Mouse (Mus musculus) stomach, postnatal 0 days (tissue): ENCODE results near the gene Orai1. TPM values are rescaled to one million over a fixed set of nuclear protein-coding genes. Genes with fewer than 3 reads are reported as not detected.

Source experiments
- ATAC-seq: fragments of 200-750 bp; cut with Nextera tagmentation; 2 replicates; pipeline ENCODE4 v1.8.0; 2017; ENCODE audit not compliant: low FRiP score, low TSS enrichment
- DNase-seq: peaks from one replicate; pipeline ENCODE4 v3.0.0-alpha.2; 2016; ENCODE audit warnings: low spot score
- H3K27ac ChIP-seq: fragments of 300-500 bp; sonication (generic); replicated peaks from 2 replicates; pipeline ENCODE4 v1.5.1; 2014; ENCODE audit warnings: mild to moderate bottlenecking, control low read depth
- H3K27me3 ChIP-seq: fragments of 300-500 bp; sonication (generic); 2 replicates; pipeline ENCODE4 v1.6.1; 2014; ENCODE audit warnings: low read length; ENCODE audit not compliant: control insufficient read depth, insufficient read depth
- H3K36me3 ChIP-seq: fragments of 300-500 bp; sonication (generic); 2 replicates; pipeline ENCODE4 v1.6.1; 2014; ENCODE audit warnings: low read length, mixed read lengths; ENCODE audit not compliant: control insufficient read depth, insufficient read depth
- H3K4me1 ChIP-seq: fragments of 300-500 bp; sonication (generic); replicated peaks from 2 replicates; pipeline ENCODE4 v1.6.1; 2014; ENCODE audit warnings: antibody characterized with exemption; ENCODE audit not compliant: control insufficient read depth, insufficient read depth
- H3K4me2 ChIP-seq: fragments of 300-500 bp; sonication (generic); replicated peaks from 2 replicates; pipeline ENCODE4 v1.6.1; 2014; ENCODE audit warnings: low read depth, mild to moderate bottlenecking, control low read depth, moderate library complexity
- H3K4me3 ChIP-seq: fragments of 300-500 bp; sonication (generic); 2 replicates; pipeline ENCODE4 v1.5.1; 2014; ENCODE audit warnings: low read depth, low read length, control low read depth
- H3K9ac ChIP-seq: fragments of 300-500 bp; sonication (generic); 2 replicates; pipeline ENCODE4 v1.6.1; 2014; ENCODE audit warnings: mild to moderate bottlenecking, low read length, control low read depth, mixed read lengths
- H3K9me3 ChIP-seq: fragments of 300-500 bp; sonication (generic); 2 replicates; pipeline ENCODE4 v1.6.1; 2016; ENCODE audit warnings: low read length; ENCODE audit not compliant: control insufficient read depth
- CTCF ChIP-seq: IDR thresholded peaks from 2 replicates; pipeline ENCODE4 v1.5.1; 2016; ENCODE audit warnings: antibody characterized with exemption, low read depth, mild to moderate bottlenecking, moderate library complexity
- EP300 ChIP-seq: optimal IDR thresholded peaks from 2 replicates; pipeline ENCODE3; 2016; ENCODE audit warnings: antibody characterized with exemption
- WGBS: fragments of 180-500 bp; shearing (Covaris S2); extraction: QIAGEN DNeasy Blood & Tissue Kit; methylation state at CpG from one replicate; pipeline ENCODE4 v1.1.7; 2014; 5-methylcytosine and 5-hydroxymethylcytosine counted together
- polyA plus RNA-seq: library from polyadenylated mRNA; unstranded; fragments of >200 nt; fragmentation: Nextera tagmentation; extraction: Ambion mirVana; gene quantifications from 2 replicates; pipeline ENCODE4 v1.2.1, GENCODE M21; 2015

Gene Orai1
- polyA plus RNA-seq, 1 experiment from 2014 or later: 29.6 TPM

DNA sequence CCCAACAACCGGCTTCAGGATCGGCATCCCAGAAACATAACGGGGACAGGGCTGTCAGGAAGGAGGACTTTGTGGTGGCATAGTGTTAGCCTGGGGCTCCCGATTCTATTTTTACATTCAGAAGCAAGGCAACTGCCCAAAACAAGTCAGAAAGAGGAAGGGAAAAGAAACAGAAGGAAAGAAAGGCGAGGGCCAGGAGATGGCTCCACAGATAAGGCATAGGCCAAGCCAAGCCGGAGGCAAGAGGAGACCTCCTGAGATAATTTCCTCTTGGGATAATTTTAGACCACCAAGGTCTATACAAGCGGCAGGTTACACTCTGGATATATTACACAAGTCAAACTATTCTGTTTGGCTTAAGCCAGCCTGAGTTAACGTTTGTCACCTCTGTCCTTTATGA is 35.9 kb upstream of the Orai1 start:
- Histone ChIP-seq H3K9ac (no peak overlapping the region), H3K36me3 (no peaks in the 10 kb centered on the region), H3K4me3 (no peak overlapping the region), H3K9me3 (no peaks in the 10 kb centered on the region), H3K27ac (no peak overlapping the region), H3K27me3 (no peaks in the 10 kb centered on the region), H3K4me1 (no peaks in the 10 kb centered on the region), H3K4me2 (no peak overlapping the region)
- ATAC-seq: no peak
- 74% methylated on average over 8 of the region's 8 CpGs for WGBS
- no peak for TF ChIP-seq CTCF
- TF ChIP-seq EP300: no peak
- no peak for DNase-seq

DNA sequence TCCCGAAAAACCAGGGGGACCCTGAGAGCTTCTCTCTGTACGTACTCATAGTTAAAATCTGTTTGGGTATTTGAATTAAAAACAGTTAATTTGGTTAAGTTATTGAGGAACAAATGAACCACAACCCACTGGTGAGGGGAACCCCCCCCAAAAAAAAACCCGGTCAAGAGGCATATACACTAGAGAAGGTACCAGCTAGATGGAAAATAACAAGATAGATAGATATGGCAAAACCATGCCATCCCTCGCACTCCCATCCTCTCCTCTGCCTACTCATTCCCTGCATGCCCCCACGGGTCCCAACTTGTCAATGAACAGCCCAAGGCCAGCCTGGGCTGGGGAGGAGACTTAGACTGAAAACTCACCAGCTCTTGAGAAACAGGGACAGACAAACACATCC is 30.4 kb upstream of the Orai1 start:
- no peak overlapping the region for H3K27ac ChIP-seq
- no peak overlapping the region for H3K9ac ChIP-seq
- H3K4me3 ChIP-seq: no peak overlapping the region
- H3K27me3 ChIP-seq: no peaks in the 10 kb centered on the region
- no peak overlapping the region for H3K4me2 ChIP-seq
- H3K36me3 ChIP-seq: no peaks in the 10 kb centered on the region
- ATAC-seq: no peak
- 91% methylated on average over 5 of the region's 5 CpGs for WGBS
- TF ChIP-seq EP300 (no peak), CTCF (no peak)
- no peaks in the 10 kb centered on the region for H3K9me3 ChIP-seq
- DNase-seq: no peak
- peaks cover 4% of the 10 kb centered on the region; the same call in 1 of the 2 replicates for H3K4me1 ChIP-seq

DNA sequence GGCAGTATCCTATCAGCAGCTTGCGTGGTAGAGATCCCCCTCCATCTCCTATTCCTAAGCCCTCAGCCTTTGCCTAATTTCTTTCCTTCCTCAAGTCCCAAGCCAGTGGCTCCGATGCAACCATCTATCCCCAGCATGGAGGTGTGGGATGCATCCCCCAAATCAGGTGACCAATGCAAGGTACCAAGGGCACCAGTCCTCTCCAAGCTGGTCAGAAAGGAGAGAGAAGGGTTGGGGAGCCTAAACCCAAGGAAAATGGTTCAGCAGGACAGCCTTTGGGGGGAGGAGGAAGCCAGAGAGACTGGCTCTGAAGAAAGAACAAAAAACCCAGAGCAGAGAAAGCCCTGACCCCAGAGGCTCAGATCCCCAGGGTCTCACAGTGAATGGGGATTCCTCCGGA is 29.6 kb upstream of the Orai1 start:
- no peak overlapping the region for H3K4me2 ChIP-seq

DNA sequence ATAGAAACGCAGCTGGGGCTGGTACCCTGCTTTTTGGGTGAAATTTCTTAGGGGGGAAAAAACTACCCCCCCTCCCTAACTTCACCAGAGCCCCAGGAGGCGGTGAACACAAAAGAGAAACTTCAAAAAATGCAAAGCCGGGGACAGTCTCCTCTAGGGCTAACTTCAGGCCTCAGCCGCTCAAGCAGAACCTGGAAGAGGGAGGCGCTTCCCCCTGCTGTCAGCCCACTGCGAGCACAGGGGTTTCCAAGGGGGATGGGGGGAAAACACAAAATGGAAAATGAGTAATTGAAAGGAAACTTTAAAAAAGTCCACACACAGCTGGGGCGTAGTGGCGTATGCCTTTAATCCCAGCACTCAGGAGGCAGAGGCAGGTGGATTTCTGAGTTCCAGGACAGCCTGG is 28.8 kb upstream of the Orai1 start:
- Histone ChIP-seq H3K4me3 (no peak overlapping the region), H3K9ac (0 out of 2 replicates have a peak overlapping the region, but pooled peaks have one; percentile 23), H3K4me2 (no peak overlapping the region), H3K36me3 (no peaks in the 10 kb centered on the region), H3K9me3 (no peaks in the 10 kb centered on the region), H3K4me1 (peaks cover 4% of the 10 kb centered on the region; the same call in 1 of the 2 replicates), H3K27ac (peak overlapping the region; percentile 58), H3K27me3 (no peaks in the 10 kb centered on the region)
- DNase-seq (no peak), ATAC-seq (no peak)
- 65% methylated on average over 8 of the region's 8 CpGs for WGBS
- TF ChIP-seq EP300: no peak
- peak; percentile 26; the same call in 1 of the 2 replicates for TF ChIP-seq CTCF

More for the DNA sequence above, 29.6 kb upstream of the Orai1 start:
- WGBS: 82% methylated on average over 3 of the region's 3 CpGs
- DNase-seq (no peak), ATAC-seq (no peak)
- Histone ChIP-seq H3K4me1 (peaks cover 4% of the 10 kb centered on the region; the same call in 1 of the 2 replicates), H3K36me3 (no peaks in the 10 kb centered on the region), H3K9me3 (no peaks in the 10 kb centered on the region), H3K9ac (no peak overlapping the region), H3K4me3 (no peak overlapping the region), H3K27ac (peak overlapping the region; percentile 77), H3K27me3 (no peaks in the 10 kb centered on the region)
- TF ChIP-seq CTCF (no peak), EP300 (no peak)

DNA sequence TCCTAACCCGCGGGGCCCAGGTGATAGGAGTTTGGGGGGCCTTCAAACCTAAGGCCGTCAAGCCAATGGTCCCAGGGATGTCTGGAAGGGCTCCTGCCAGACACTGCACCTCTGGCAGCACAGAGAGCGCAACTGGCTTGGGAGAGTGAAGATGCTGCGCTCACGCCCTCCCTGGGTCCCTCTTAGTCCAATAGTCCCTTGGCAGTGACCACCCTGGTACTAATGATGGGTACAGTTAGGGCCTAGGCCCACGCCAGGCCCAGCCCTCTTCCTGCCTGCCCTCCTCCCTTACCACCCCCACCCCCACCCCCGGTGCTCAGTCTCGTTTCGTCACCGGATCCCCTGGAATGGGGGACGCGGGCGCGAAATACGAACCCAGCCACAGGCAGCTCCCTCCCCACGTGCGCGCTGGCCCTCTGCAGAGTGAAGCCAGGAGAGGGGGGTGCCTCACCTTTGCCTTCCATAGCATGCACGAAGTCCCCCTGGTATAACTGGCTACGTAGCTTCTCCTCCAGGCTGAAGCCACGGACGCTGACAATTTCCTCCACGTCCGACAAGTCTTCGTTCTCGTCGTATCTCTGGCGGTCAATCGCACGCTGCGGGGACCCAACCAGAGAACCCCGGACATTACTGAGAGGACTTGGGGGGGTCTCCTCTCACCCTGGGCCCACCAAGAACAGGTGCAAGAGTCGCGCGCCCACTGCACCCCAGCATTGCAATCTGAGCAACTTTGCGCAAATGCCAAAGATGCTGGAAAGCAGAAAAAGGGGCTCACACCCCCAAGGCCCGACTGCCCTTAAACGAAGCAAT is 27.5 kb upstream of the Orai1 start:
- H3K36me3 ChIP-seq: no peaks in the 10 kb centered on the region
- DNase-seq (peak; percentile 43), ATAC-seq (0 out of 2 replicates have a peak, but pooled peaks have one; percentile 5)
- peak overlapping the region; percentile 65 for H3K4me3 ChIP-seq
- 9% methylated on average over 39 of the region's 39 CpGs for WGBS
- TF ChIP-seq CTCF (no peak), EP300 (no peak)
- peaks cover 4% of the 10 kb centered on the region; the same call in 1 of the 2 replicates for H3K4me1 ChIP-seq
- peak overlapping the region; percentile 63 for H3K9ac ChIP-seq
- no peak overlapping the region for H3K27ac ChIP-seq
- H3K4me2 ChIP-seq: peak overlapping the region; percentile 93
- H3K9me3 ChIP-seq: no peaks in the 10 kb centered on the region
- no peaks in the 10 kb centered on the region for H3K27me3 ChIP-seq
